Mouse (Mus musculus) ES-E14 (cell line): ENCODE measurements around the gene Krt25.

Experiments used
- MAFK ChIP-seq: IDR thresholded peaks from 2 replicates; pipeline ENCODE4 v1.6.1; 2014; ENCODE audit warnings: mild to moderate bottlenecking, low read depth, low read length, inconsistent platforms; ENCODE audit not compliant: insufficient read depth
- ZC3H11A ChIP-seq: IDR thresholded peaks from 2 replicates; pipeline ENCODE4 v1.6.1; 2012; ENCODE audit warnings: low read depth, mild to moderate bottlenecking, inconsistent platforms, low read length, borderline replicate concordance
- ZNF384 ChIP-seq: IDR thresholded peaks from 2 replicates; pipeline ENCODE4 v1.6.1; 2012; ENCODE audit warnings: low read depth, low read length, inconsistent platforms

GRCm38 (mm10) chr11:99314594-99314993 lies 8.2 kb downstream of the Krt25 start:
- TF ChIP-seq MAFK = no peak
- TF ChIP-seq ZC3H11A = no peak
- TF ChIP-seq ZNF384 = no peak
